Mouse (Mus musculus) left cerebral cortex, postnatal 25 days (tissue): ENCODE results near the gene Ano5. TPM values are rescaled to one million over a fixed set of nuclear protein-coding genes. Genes with fewer than 3 reads are reported as not detected.
A peak's percentile ranks its signal among the peaks of the same experiment; 100 is the strongest.

Experiments used
- DNase-seq, 2 experiments: peaks; one replicate each; pipeline ENCODE4 v3.0.0; 2022; ENCODE audit warnings: low spot score in 2 of 2, mixed read lengths in 1 of 2
- intact Hi-C: fragments of 180-260 bp; cut with DNase I; formaldehyde crosslinking; loops from one replicate; pipeline ENCODE4 v1.15.1; 2025
- total RNA-seq, 2 experiments: library from RNA; stranded (reverse); gene quantifications; 2 replicates each; pipeline ENCODE4 v1.2.3; 2021

Gene Ano5
- total RNA-seq, 2 experiments from 2014 or later = 0.48 to 0.53 TPM

GRCm38 (mm10) chr7:51627001-51627631 lies 116.3 kb downstream of the Ano5 start:
- intact Hi-C loops = loop anchor here (5.0 kb wide), 1 partner anchor 1715 kb away; the partner anchor contains the start of gene Slc6a5
- peak in 1 of 2 experiments; percentile 25 for DNase-seq

DNA sequence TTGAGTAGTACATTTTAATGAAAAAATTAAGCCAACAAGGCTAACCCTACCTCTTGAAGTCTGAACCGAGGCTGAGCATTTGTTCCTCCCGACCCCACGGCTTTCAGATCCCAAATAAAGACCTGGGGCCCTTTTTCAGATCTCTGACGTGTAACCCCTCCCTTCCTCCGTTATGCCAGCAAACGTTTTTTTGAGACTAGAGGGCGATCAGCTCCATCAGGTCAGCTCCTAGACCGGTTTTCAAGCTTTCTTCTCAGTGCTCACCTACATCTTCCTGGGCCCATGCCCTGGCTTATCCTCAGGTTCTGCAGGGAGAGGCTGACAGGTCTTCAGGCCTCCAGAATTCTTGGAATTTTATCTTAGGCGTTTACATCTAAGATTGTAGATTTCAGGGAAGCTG lies 116.8 kb downstream of the Ano5 start:
- DNase-seq = peak in 1 of 2 experiments; percentile 3
- intact Hi-C loops = loop anchor here (5.0 kb wide), 1 partner anchor 1715 kb away; the partner anchor contains the start of gene Slc6a5

GRCm38 (mm10) chr7:51628349-51628748 lies 117.5 kb downstream of the Ano5 start:
- DNase-seq = no peak
- intact Hi-C loops = loop anchor here (5.0 kb wide), 1 partner anchor 1716 kb away; the partner anchor contains the start of gene Slc6a5

GRCm38 (mm10) chr7:51629206-51629605 lies 118.4 kb downstream of the Ano5 start:
- intact Hi-C loops = loop anchor here (5.0 kb wide), 1 partner anchor 1717 kb away; the partner anchor contains the start of gene Slc6a5

GRCm38 (mm10) chr7:51631171-51631570 lies 120.3 kb downstream of the Ano5 start:
- intact Hi-C loops = loop anchor here (10.0 kb wide), 1 partner anchor 1946 kb away; no protein-coding TSS in a partner anchor
- DNase-seq = no peak

More at GRCm38 (mm10) chr7:51629206-51629605, 118.4 kb downstream of the Ano5 start:
- DNase-seq = no peak

- DNase-seq = no peak
- intact Hi-C loops = loop anchor here (10.0 kb wide), 1 partner anchor 1948 kb away; no protein-coding TSS in a partner anchor
Measured at GRCm38 (mm10) chr7:51632543-51633229, 121.9 kb downstream of the Ano5 start.

- no peak for DNase-seq
- intact Hi-C loops = loop anchor here (10.0 kb wide), 1 partner anchor 1949 kb away; no protein-coding TSS in a partner anchor
Measured at GRCm38 (mm10) chr7:51633230-51633844, 122.5 kb downstream of the Ano5 start.

Other genes starting within 250 kb of the Ano5 start
- gene Slc17a6, start 111.0 kb downstream of the Ano5 start, total RNA-seq = 10 to 100 TPM; 31.1 to 33.8 TPM